Mouse (Mus musculus) neural tube, embryonic 12.5 days (tissue): ENCODE measurements around the gene Gmfb. TPM values are rescaled to one million over a fixed set of nuclear protein-coding genes. Genes with fewer than 3 reads are reported as not detected.

Experiments used
- ATAC-seq: fragments of 200-750 bp; cut with Nextera tagmentation; 2 replicates; pipeline ENCODE4 v1.8.0; 2017; ENCODE audit warnings: low read depth, mild to moderate bottlenecking, moderate TSS enrichment, moderate library complexity; ENCODE audit not compliant: low FRiP score
- H3K27ac ChIP-seq: fragments of 300-500 bp; sonication (generic); 2 replicates; pipeline ENCODE4 v1.5.1; 2016
- H3K27me3 ChIP-seq: fragments of 300-500 bp; sonication (generic); replicated peaks from 2 replicates; pipeline ENCODE4 v1.6.1; 2016; ENCODE audit warnings: mild to moderate bottlenecking
- H3K36me3 ChIP-seq: fragments of 300-500 bp; sonication (generic); 2 replicates; pipeline ENCODE4 v1.6.1; 2016; ENCODE audit warnings: mild to moderate bottlenecking
- H3K4me1 ChIP-seq: fragments of 300-500 bp; sonication (generic); 2 replicates; pipeline ENCODE4 v1.6.1; 2016
- H3K4me2 ChIP-seq: fragments of 300-500 bp; sonication (generic); replicated peaks from 2 replicates; pipeline ENCODE4 v1.6.1; 2016; ENCODE audit warnings: mild to moderate bottlenecking
- H3K4me3 ChIP-seq: fragments of 300-500 bp; sonication (generic); 2 replicates; pipeline ENCODE4 v1.5.1; 2016
- H3K9ac ChIP-seq: fragments of 300-500 bp; sonication (generic); 2 replicates; pipeline ENCODE4 v1.6.1; 2016; ENCODE audit warnings: mild to moderate bottlenecking
- H3K9me3 ChIP-seq: fragments of 300-500 bp; sonication (generic); 2 replicates; pipeline ENCODE4 v1.6.1; 2016; ENCODE audit warnings: mild to moderate bottlenecking
- WGBS: fragments of 180-500 bp; shearing (Covaris S2); methylation state at CpG from one replicate; pipeline ENCODE4 v1.1.7; 2016; 5-methylcytosine and 5-hydroxymethylcytosine counted together
- polyA plus RNA-seq: library from polyadenylated mRNA; unstranded; fragments of >200 nt; fragmentation: Nextera tagmentation; extraction: Ambion mirVana; gene quantifications from 2 replicates; pipeline ENCODE4 v1.2.1, GENCODE M21; 2016

Gene Gmfb
- polyA plus RNA-seq, 1 experiment from 2014 or later, result 106 TPM

DNA sequence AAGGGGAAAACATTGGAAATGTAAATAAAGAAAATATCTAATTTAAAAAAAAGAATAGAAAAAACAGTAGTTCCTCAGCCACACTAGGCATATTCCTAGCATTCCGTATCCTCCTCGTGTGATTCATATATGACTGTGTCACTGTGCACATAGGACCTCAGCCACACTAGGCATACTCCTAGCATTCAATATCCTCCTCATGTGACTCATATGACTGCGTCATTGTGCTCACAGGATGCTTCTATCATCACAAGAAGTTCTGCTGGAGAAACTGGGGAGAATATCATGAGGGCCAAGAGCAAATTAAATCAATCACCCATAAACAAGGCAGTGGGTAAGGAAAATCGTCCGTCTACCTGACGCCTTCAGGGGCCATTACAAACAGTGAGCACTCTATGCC lies 31.3 kb downstream of the Gmfb start:
- no peak for ATAC-seq
- no peaks in the 10 kb centered on the region for H3K9me3 ChIP-seq
- H3K27me3 ChIP-seq, result no peaks in the 10 kb centered on the region
- no peaks in the 10 kb centered on the region for H3K36me3 ChIP-seq
- no peak overlapping the region for H3K9ac ChIP-seq
- no peak overlapping the region for H3K4me3 ChIP-seq
- H3K4me2 ChIP-seq, result no peak overlapping the region
- H3K27ac ChIP-seq, result no peak overlapping the region
- 90% methylated on average over 6 of the region's 6 CpGs for whole genome bisulfite sequencing
- peaks cover 11% of the 10 kb centered on the region for H3K4me1 ChIP-seq

DNA sequence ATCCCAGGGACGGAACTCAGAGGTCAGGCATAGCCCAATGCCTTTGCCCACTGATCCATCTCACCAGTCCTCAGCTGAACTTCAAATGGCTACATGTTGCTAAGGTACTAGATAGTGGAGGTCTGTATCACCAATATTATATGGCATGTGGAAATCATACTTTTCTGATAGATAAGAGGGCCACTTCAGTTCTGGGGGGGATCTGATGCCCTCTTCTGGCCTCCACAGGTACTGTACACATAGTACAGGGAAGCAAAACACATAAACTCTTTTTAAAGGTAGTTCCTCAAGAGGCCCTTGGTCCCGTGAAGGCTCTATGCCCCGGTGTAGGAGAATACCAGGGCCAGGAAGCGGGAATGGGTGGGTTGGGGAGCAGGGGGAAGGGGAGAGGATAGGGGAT lies 31.7 kb downstream of the Gmfb start:
- Histone ChIP-seq H3K36me3 (no peaks in the 10 kb centered on the region), H3K27me3 (no peaks in the 10 kb centered on the region), H3K4me3 (no peak overlapping the region), H3K4me2 (no peak overlapping the region), H3K9ac (no peak overlapping the region), H3K9me3 (no peaks in the 10 kb centered on the region), H3K27ac (no peak overlapping the region), H3K4me1 (peaks cover 12% of the 10 kb centered on the region)
- 66% methylated on average over 4 of the region's 4 CpGs for WGBS
- no peak for ATAC-seq

DNA sequence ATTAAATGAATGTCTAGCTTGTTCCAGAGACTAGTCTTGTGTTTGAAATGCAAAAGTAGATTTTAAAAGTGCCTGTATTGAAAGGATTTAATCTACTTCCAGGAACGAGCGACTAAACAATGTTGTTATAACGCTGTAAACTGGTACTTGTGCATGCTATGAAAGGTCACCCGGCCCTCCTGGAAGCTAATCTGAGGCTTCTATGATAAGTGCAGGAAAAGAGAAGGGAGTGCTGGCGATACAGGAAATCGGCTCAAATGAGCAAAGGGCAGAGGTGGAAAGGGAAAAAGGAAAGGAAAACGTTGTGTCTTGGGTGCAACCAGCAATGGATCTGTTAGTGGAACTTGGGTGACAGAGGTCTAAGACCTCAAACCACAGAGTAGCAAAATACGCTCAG lies 33.5 kb downstream of the Gmfb start:
- no peak overlapping the region for H3K27ac ChIP-seq
- H3K9me3 ChIP-seq, result no peaks in the 10 kb centered on the region
- ATAC-seq, result no peak
- no peak overlapping the region for H3K4me3 ChIP-seq
- peak overlapping the region; percentile 69; the same call in 1 of the 2 replicates for H3K4me2 ChIP-seq
- peaks cover 7% of the 10 kb centered on the region for H3K36me3 ChIP-seq
- 0 out of 2 replicates have a peak overlapping the region, but pooled peaks have one; percentile 9 for H3K9ac ChIP-seq
- 39% methylated on average over 8 of the region's 8 CpGs for WGBS
- H3K4me1 ChIP-seq, result peaks cover 14% of the 10 kb centered on the region
- H3K27me3 ChIP-seq, result no peaks in the 10 kb centered on the region

DNA sequence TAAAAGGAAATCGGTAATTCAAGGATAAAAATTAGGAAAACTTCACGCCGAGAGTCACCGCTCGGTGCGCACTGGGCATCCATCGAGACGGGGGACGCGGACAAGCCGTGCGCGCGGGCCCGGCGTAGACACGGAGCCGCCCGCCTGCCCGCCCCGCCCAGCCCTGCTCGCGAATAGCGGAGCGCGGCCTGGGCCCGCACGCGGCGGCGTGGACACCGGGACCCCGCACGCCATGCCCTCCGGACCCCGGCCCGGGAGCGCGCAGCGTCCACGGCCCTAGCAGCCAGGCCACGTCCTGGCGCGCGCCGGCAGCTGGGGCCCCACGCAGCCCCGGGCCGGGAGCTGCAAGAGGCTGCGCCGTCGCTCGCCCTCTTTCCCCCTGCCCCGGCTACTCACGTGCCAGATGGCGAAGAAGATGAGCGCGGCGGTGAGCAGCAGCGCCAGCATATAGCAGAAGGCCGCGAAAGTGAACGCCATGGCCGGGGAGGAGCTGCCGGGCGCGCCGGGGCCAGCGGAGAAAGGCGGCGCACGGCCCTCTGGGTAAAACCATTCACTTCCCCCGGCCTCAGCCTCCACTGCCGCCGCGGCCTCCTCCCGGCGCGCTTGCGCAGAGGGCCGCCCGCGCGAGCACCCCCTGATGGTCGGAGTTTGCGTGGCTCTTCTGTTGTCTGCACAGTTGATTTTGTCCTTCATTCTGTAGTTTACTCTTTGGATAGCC lies 34.1 kb downstream of the Gmfb start, which contains the start of gene Cnih1:
Cnih1 (minus strand) TSS at position 625 of the 718 bp plus-strand sequence.
- H3K27ac ChIP-seq, result peak within 1 kb of the TSS; percentile 90
- peak within 1 kb of the TSS; percentile 69 for H3K4me2 ChIP-seq
- peak within 1 kb of the TSS; percentile 91 for H3K9ac ChIP-seq
- peak within 1 kb of the TSS; percentile 80 for H3K4me3 ChIP-seq
- peaks cover 12% of the 10 kb centered on the region for H3K36me3 ChIP-seq
- H3K9me3 ChIP-seq, result no peaks in the 10 kb centered on the region
- peak; percentile 97 for ATAC-seq
- peaks cover 14% of the 10 kb centered on the region for H3K4me1 ChIP-seq
- under 1% methylated on average over 86 of the region's 86 CpGs for WGBS
- no peaks in the 10 kb centered on the region for H3K27me3 ChIP-seq

DNA sequence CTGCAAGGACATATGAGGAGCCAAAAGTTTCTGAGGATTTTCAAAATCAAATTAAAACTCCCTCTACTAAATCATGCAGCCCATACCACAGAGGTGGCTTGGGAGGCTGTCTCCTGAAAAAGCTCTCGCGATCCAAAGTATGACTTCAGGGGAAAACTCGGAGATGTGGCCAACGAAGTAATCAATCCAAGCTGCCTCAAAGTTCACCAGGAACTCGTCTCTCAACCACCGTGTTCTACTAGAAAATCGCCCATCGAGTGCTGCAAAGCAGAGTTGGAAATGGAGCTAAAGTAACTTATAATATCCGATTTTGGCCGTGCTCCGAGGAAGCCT lies 34.6 kb downstream of the Gmfb start:
- Histone ChIP-seq H3K4me3 (peak overlapping the region; percentile 80), H3K36me3 (peaks cover 15% of the 10 kb centered on the region), H3K27me3 (no peaks in the 10 kb centered on the region), H3K4me1 (peaks cover 14% of the 10 kb centered on the region), H3K9me3 (no peaks in the 10 kb centered on the region), H3K4me2 (peak overlapping the region; percentile 69), H3K27ac (peak overlapping the region; percentile 90; the same call in 1 of the 2 replicates), H3K9ac (peak overlapping the region; percentile 91)
- under 1% methylated on average over 11 of the region's 11 CpGs for WGBS
- no peak for ATAC-seq

DNA sequence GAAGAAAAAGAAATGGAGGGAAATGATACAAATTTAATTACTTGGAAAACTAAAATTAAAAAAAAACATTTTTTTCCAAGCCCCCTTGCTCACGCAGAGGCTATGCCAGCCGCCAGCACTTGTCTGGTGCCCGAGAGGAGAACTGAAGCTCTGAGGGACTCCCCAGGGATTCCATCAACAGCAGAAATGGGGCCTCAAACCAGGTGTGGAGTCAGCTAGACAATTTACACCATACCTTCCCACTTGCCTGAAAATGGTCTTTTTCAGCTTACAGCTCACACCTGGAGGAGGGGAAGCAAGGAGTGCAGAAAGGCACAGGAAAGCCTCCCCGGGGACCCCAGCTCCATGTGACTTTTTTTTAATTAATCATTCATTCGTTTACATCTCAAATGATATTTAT lies 36.8 kb downstream of the Gmfb start:
- 87% methylated on average over 5 of the region's 5 CpGs for WGBS
- Histone ChIP-seq H3K9ac (no peak overlapping the region), H3K4me1 (peaks cover 14% of the 10 kb centered on the region), H3K9me3 (no peaks in the 10 kb centered on the region), H3K4me3 (no peak overlapping the region), H3K36me3 (peaks cover 24% of the 10 kb centered on the region), H3K4me2 (no peak overlapping the region), H3K27ac (no peak overlapping the region), H3K27me3 (no peaks in the 10 kb centered on the region)
- no peak for ATAC-seq

DNA sequence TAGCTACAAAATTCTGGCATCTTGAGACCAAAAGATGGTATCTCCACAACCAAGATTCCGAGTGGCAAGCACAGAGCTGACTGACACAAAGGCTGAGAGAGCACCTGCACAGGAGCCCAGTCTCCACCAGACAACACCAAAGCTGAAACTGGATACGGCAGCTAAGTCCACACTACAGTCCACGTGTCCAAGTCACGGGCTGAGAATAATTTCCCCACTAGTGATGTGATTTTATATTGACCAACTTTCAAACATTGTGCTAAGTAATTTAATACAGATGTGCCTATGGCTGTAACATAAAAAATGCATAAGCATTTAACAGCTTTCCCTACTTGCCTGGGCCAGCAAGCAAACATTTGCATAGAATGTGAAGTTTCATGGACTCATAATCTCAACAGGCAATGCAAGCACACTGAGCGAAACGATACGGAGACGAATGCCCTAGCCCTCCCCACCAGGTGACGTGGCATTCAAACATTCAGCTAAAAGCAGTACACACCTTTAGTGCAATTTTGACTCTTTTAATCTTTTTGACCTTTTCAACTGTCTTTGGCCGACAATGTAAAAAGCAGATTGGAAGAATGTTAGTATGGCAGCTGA lies 38.6 kb downstream of the Gmfb start:
- ATAC-seq, result no peak
- Histone ChIP-seq H3K27ac (no peak overlapping the region), H3K4me1 (peaks cover 14% of the 10 kb centered on the region), H3K4me2 (no peak overlapping the region), H3K9me3 (peaks cover 10% of the 10 kb centered on the region), H3K9ac (no peak overlapping the region), H3K27me3 (no peaks in the 10 kb centered on the region), H3K36me3 (peaks cover 42% of the 10 kb centered on the region), H3K4me3 (no peak overlapping the region)
- WGBS, result 95% methylated on average over 10 of the region's 10 CpGs

DNA sequence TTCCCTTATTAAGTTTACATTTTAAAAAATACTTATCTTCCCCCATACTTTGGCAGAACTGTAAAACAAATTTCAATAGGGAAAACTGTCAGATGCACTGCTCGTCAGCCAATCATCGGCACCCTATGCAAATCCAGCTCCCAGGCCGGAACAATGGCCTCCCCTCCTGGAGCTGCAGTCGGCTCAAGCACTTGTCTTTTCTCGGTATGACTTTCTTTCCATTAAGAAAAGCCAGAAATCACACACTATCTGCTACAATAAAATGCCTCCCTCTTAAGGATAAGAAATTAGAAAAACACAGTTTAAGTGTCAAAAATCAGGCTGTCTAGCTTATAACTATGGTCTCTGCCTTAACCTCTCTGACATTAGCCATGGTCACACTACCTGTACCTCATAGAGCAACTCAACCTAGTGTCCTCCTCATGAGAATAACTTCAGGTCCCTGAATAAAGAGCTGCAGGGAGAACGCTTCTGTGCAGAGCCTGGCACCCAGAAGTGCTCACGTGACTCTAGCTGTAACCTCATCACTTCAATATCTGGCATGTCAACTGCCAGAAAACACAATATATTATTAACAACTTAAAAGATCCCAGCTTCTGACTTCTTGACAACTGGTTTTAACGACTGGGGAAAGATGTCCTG lies 39.7 kb downstream of the Gmfb start:
- Histone ChIP-seq H3K36me3 (peaks cover 52% of the 10 kb centered on the region), H3K27ac (no peak overlapping the region), H3K9me3 (peaks cover 10% of the 10 kb centered on the region), H3K9ac (no peak overlapping the region), H3K4me2 (no peak overlapping the region), H3K4me3 (no peak overlapping the region), H3K4me1 (peaks cover 14% of the 10 kb centered on the region), H3K27me3 (no peaks in the 10 kb centered on the region)
- WGBS, result 89% methylated on average over 8 of the region's 8 CpGs
- no peak for ATAC-seq

DNA sequence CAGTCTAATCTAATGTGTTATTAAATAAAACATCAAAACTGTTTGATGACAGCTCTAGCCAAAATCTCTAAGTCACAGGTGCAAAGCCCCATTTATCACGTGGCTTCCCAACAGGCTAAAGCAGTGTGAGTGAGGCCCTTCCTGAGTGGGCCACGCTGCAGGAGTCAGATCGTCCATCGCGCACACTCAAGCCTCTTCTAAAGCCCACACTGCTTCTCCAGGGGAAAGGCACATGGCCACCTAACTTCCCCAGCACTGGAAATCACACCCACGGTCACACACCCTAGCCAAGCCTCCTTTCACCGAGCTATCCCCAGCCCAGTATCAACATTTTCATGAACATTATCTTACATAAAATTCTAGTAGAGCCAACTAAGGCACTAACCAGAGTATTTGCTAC lies 41.0 kb downstream of the Gmfb start:
- Histone ChIP-seq H3K4me2 (no peak overlapping the region), H3K27ac (no peak overlapping the region), H3K4me1 (peaks cover 4% of the 10 kb centered on the region), H3K4me3 (no peak overlapping the region), H3K9ac (no peak overlapping the region), H3K9me3 (peaks cover 10% of the 10 kb centered on the region), H3K36me3 (peaks cover 63% of the 10 kb centered on the region), H3K27me3 (no peaks in the 10 kb centered on the region)
- no peak for ATAC-seq
- 97% methylated on average over 7 of the region's 7 CpGs for WGBS

DNA sequence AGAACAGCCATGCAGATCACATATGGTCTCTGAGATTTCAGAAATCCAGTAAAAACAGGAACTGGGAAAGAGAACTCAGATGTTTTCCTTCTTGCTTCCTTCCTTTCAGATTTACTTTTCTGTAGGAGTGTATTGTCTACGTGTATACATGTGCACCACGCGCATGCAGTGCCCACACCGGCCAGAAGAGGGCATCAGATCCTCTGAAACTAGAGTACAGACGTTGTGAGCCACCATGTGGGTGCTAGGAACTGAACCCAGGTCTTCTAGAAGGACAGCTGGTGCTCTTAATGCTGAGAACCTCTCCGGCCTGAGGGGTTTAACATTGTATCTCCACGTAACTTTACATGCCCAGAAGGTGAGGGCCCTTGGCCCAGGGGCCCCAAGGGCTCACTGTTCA lies 42.8 kb downstream of the Gmfb start:
- ATAC-seq, result no peak
- H3K27me3 ChIP-seq, result no peaks in the 10 kb centered on the region
- no peaks in the 10 kb centered on the region for H3K4me1 ChIP-seq
- WGBS, result 94% methylated on average over 7 of the region's 7 CpGs
- H3K9ac ChIP-seq, result no peak overlapping the region
- H3K4me2 ChIP-seq, result no peak overlapping the region
- H3K36me3 ChIP-seq, result peaks cover 78% of the 10 kb centered on the region
- no peak overlapping the region for H3K27ac ChIP-seq
- H3K4me3 ChIP-seq, result no peak overlapping the region
- peaks cover 10% of the 10 kb centered on the region for H3K9me3 ChIP-seq

DNA sequence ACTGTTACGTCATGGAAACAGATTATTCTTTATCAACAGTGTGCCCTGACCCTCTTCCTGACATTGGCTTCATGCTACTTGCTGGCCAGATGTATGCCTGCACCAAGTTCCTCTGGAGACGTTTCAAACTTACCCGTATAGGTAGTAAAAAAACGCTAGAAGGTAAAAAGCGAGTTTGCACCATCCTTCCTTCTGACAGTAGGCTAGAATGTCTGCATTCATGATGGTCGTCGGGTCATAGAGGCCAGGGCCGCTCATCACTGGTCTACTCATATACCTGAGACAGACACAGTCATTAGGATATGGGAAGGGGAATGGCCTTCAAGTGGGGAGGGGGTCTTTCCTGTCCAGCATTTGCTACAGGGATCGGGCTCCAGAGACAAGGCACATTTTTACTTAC lies 43.3 kb downstream of the Gmfb start:
- H3K36me3 ChIP-seq, result peaks cover 79% of the 10 kb centered on the region

DNA sequence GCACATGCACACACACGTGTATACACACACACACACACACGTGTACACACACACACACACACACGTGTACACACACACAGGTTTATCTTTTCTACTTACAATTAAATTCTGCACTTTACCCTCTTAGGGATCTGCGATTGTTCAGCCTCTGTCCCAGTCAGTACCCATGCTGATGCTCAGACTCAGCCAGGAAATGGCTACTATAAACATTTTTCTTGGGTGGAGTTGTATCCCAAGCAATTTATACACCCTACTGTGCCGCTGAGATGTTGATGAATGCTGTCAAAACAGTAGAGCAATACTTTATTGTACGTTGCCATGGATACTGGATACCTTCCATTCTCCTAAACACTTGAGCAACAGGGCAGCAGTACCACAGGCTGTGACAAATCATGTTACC lies 52.0 kb downstream of the Gmfb start:
- H3K27me3 ChIP-seq, result no peaks in the 10 kb centered on the region
- peaks cover 62% of the 10 kb centered on the region for H3K36me3 ChIP-seq
- no peaks in the 10 kb centered on the region for H3K4me1 ChIP-seq
- H3K9me3 ChIP-seq, result no peaks in the 10 kb centered on the region
- H3K4me3 ChIP-seq, result no peak overlapping the region
- no peak overlapping the region for H3K4me2 ChIP-seq
- WGBS, result 89% methylated on average over 6 of the region's 6 CpGs
- no peak overlapping the region for H3K27ac ChIP-seq
- no peak overlapping the region for H3K9ac ChIP-seq
- ATAC-seq, result no peak

More for the DNA sequence above, 43.3 kb downstream of the Gmfb start:
- Histone ChIP-seq H3K4me2 (no peak overlapping the region), H3K9me3 (peaks cover 10% of the 10 kb centered on the region), H3K27ac (no peak overlapping the region), H3K27me3 (no peaks in the 10 kb centered on the region), H3K9ac (no peak overlapping the region), H3K4me3 (no peak overlapping the region), H3K4me1 (no peaks in the 10 kb centered on the region)
- 97% methylated on average over 9 of the region's 9 CpGs for WGBS
- no peak for ATAC-seq
